ENCODE assay signal across 19 mouse cellular contexts in the genomic region with DNA sequence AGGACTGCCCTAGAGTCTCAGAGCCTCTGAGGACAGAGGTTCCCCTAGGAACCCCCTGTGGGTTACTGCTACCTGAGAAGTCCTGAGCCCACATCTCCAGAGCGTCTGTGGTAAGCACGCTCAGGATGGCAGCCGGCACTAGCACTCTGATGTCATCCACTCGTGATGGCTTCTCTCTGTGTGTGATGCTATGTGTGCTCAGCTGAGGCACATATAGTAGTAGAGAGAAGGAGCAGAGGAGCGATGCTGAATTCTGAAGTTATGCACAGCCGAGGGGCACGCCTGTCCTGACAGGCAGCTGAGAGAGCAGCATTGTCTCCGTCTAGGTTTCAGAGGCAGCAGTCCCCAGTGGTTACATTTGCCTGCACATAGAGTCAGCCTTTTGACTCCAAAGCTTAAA. TPM values are rescaled to one million over a fixed set of nuclear protein-coding genes. Genes with fewer than 3 reads are reported as not detected.
A peak's percentile ranks its signal among the peaks of the same experiment; 100 is the strongest.
DNase-seq lines count a peak whose midpoint lies in the region; TF ChIP-seq lines count a peak whose summit lies in the region.
"Had no signal": no experiment of that assay in that cellular context is flagged by ENCODE, and none has a peak within 500 bp of the region (broad histone marks: within the 10 kb centered on the region; RNA-seq: fewer than 3 reads in every experiment).

No protein-coding gene starts in this region.

- no peak for DNase-seq in gastrocnemius, adult 2 months
- DNase-seq in gastrocnemius, postnatal 36 days, result no peak
- peak; percentile 54 for DNase-seq in CD4-positive, CD25-positive, alpha-beta regulatory T cell, adult 2 months (ENCODE audit: low read depth, low spot score)
- peak; percentile 54 for DNase-seq in induced T-regulatory cell, adult 2 months (ENCODE audit: low read depth)
- peak; percentile 56 for DNase-seq in thymus, postnatal 25 days
- DNase-seq in heart, adult 9 months (ENCODE audit: low spot score in 2 of 2), result no peak
- DNase-seq in adrenal gland, postnatal 25 days, result no peak
- DNase-seq: adrenal gland, postnatal 14 days; cerebellum, adult 8-10 months; forebrain, postnatal 0 days; kidney, postnatal 4 days; layer of hippocampus, adult 9-11 months; liver had no signal

- no peak overlapping the region for H3K27ac ChIP-seq in gastrocnemius, adult 2 months
- H3K27ac ChIP-seq: forebrain, embryonic 10.5 days; hindbrain, postnatal 0 days; limb, embryonic 10.5 days; macrophage had no signal

- TF ChIP-seq CTCF in gastrocnemius, adult 2 months (IDR thresholded peaks at IDR 0.05), result no peak

- 0 out of 2 replicates have a peak overlapping the region, but pooled peaks have one; percentile 1 for H3K4me3 ChIP-seq in gastrocnemius, adult 2 months
- H3K4me3 ChIP-seq: forebrain, embryonic 10.5 days; limb, embryonic 10.5 days had no signal

- intact Hi-C loops in gastrocnemius, adult 2 months (cut with DNase I), result no loop called here
- intact Hi-C loops in gastrocnemius, postnatal 36 days (cut with DNase I), result no loop called here

RNA-seq across cellular contexts. Expression of gene Ramp1, which starts 12.6 kb away (rescaled TPM):
- total RNA-seq in gastrocnemius, adult 2 months (2021), result 10 to 100 TPM; 19.0 to 29.3 TPM
- 10 to 100 TPM; 21.1 to 23.7 TPM for total RNA-seq in gastrocnemius, postnatal 36 days (2021)
- 6.4 and 8.1 TPM in 2 replicates for total RNA-seq in adrenal gland, postnatal 25 days (2021)

RNA-seq across cellular contexts. Expression of gene Rbm44, which starts 47.3 kb away (rescaled TPM):
- total RNA-seq in gastrocnemius, adult 2 months (2021), result not detected
- total RNA-seq in gastrocnemius, postnatal 36 days (2021), result not detected
- total RNA-seq in adrenal gland, postnatal 25 days (2021), result 0.36 TPM in 1 of 2 replicates, not detected in the other
- total RNA-seq: adrenal gland, postnatal 14 days; gastrocnemius, adult 18-20 months; hindbrain, postnatal 0 days; midbrain, postnatal 0 days had no signal

RNA-seq across cellular contexts. Expression of gene Ube2f, which starts 57.9 kb away (rescaled TPM):
- 10 to 100 TPM; 52.1 to 61.6 TPM for total RNA-seq in gastrocnemius, adult 2 months (2021)
- 10 to 100 TPM; 56.1 to 58.7 TPM for total RNA-seq in gastrocnemius, postnatal 36 days (2021)
- total RNA-seq in adrenal gland, postnatal 25 days (2021), result 71.1 and 79.9 TPM in 2 replicates

Comparison
In these comparisons a context has a peak if more than half of its experiments do, and no peak if none do; other contexts are left out.
1. DNase-seq: peak in CD4-positive, CD25-positive, alpha-beta regulatory T cell, adult 2 months (single experiment), induced T-regulatory cell, adult 2 months (single experiment) and thymus, postnatal 25 days (single experiment); none in gastrocnemius, adult 2 months (single experiment), gastrocnemius, postnatal 36 days (0 of 2), heart, adult 9 months (0 of 2) and adrenal gland, postnatal 25 days (single experiment).